In the genomic region with DNA sequence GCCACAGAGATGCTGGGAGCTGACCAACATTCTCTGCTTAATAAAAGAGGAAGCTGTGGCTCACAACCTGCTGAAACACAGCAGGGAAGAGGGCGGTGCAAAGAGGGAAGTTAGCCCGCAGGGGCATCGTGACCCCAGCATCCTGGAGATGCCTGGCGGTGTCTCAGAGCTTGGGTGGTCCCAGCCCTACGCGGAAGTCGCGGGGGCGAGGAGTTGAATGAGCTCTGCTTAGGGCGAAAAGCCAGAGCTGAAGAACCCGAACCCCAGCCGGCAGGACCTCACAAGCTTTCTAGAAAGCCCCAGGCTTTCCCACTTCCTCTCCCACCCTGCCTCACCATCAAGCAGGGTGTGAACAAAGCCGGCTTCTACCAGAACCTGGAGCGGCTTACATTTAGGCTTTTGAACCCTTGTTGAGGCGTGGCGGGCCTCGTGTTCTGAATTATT, we compare ENCODE assay signal across 8 mouse cellular contexts. TPM values are rescaled to one million over a fixed set of nuclear protein-coding genes. Genes with fewer than 3 reads are reported as not detected.
DNase-seq lines count a peak whose midpoint lies in the region; ATAC-seq and TF ChIP-seq lines count a peak whose summit lies in the region.

No protein-coding gene starts in this region.

- H3K9ac ChIP-seq in heart, embryonic 16.5 days (ENCODE audit: low read length) = peak overlapping the region; percentile 55

- H3K27ac ChIP-seq in layer of hippocampus, adult 2 months = peak overlapping the region; percentile 24
- H3K27ac ChIP-seq in heart, embryonic 16.5 days (ENCODE audit: low read length) = peak overlapping the region; percentile 74

- DNase-seq in layer of hippocampus, adult 2 months (ENCODE audit: low spot score in 2 of 2) = no peak
- no peak for DNase-seq in layer of hippocampus, adult 9-11 months
- peak; percentile 81 for DNase-seq in embryo, embryonic 10.5 days (ENCODE audit: low spot score)
- DNase-seq in liver = peak; percentile 50
- DNase-seq in thymus, postnatal 25 days = peak; percentile 83
- DNase-seq in gastrocnemius, adult 8-10 months (ENCODE audit: low spot score in 2 of 2) = no peak

- H3K9me3 ChIP-seq in heart, embryonic 16.5 days (replicated peaks; ENCODE audit: control insufficient read depth, low read length) = no peaks in the 10 kb centered on the region

- H3K4me2 ChIP-seq in heart, embryonic 16.5 days (ENCODE audit: low read depth, low read length) = peak overlapping the region; percentile 54

- H3K4me3 ChIP-seq in layer of hippocampus, adult 2 months = peak overlapping the region; percentile 22; the same call in 1 of the 2 replicates
- peak overlapping the region; percentile 26 for H3K4me3 ChIP-seq in heart, embryonic 16.5 days (ENCODE audit: low read length)

- 9% methylated on average over 17 of the region's 17 CpGs for WGBS in heart, embryonic 16.5 days

- H3K36me3 ChIP-seq in heart, embryonic 16.5 days (ENCODE audit: control insufficient read depth, insufficient read depth) = peaks cover 4% of the 10 kb centered on the region; the same call in 1 of the 2 replicates

- peaks cover 15% of the 10 kb centered on the region for H3K4me1 ChIP-seq in heart, embryonic 16.5 days (ENCODE audit: control insufficient read depth, insufficient read depth, low read length)

- no peaks in the 10 kb centered on the region for H3K27me3 ChIP-seq in heart, embryonic 16.5 days (ENCODE audit: control insufficient read depth, insufficient read depth, low read length)

- 0 out of 2 replicates have a peak, but pooled peaks have one; percentile 23 for ATAC-seq in heart, embryonic 16.5 days (replicated peaks; ENCODE audit: extremely low read depth, insufficient read depth, low FRiP score)
- peak; percentile 84 for ATAC-seq in monocyte, adult 5-6 weeks (replicated peaks; ENCODE audit: insufficient number of reproducible peaks, low FRiP score, low TSS enrichment, poor library complexity, severe bottlenecking)

- TF ChIP-seq CTCF in layer of hippocampus, adult 2 months (conservative IDR thresholded peaks at IDR 0.05) = no peak

RNA-seq across cellular contexts. Expression of a gene that starts 2.3 kb away (rescaled TPM):
- 10 to 100 TPM; 59.8 to 65.2 TPM for total RNA-seq in layer of hippocampus, adult 2 months (2021)
- 37.1 and 38.2 TPM in 2 replicates for polyA plus RNA-seq in heart, embryonic 16.5 days (2015; fragmentation: Nextera tagmentation; extraction: Ambion mirVana)
- 10.3 to 23.0 TPM (median 13.5 TPM) in 3 replicates for total RNA-seq in monocyte, adult 5-6 weeks (2017)
- total RNA-seq in gastrocnemius, adult 8-10 months (2022) = 10 to 100 TPM; 10.5 to 13.0 (median 12.3) TPM

RNA-seq across cellular contexts. Expression of a gene that starts 12.6 kb away (rescaled TPM):
- total RNA-seq in layer of hippocampus, adult 2 months (2021) = 10 to 100 TPM; 11.3 to 16.4 TPM
- polyA plus RNA-seq in heart, embryonic 16.5 days (2015; fragmentation: Nextera tagmentation; extraction: Ambion mirVana) = 21.6 and 25.8 TPM in 2 replicates
- 1.4 to 6.3 TPM (median 3.3 TPM) in 3 replicates for total RNA-seq in monocyte, adult 5-6 weeks (2017)
- total RNA-seq in gastrocnemius, adult 8-10 months (2022) = 1 to 10 TPM; 2.0 to 3.1 (median 2.5) TPM

RNA-seq across cellular contexts. Expression of a gene that starts 12.8 kb away (rescaled TPM):
- 1 to 10 TPM; 1.4 to 2.4 TPM for total RNA-seq in layer of hippocampus, adult 2 months (2021)
- polyA plus RNA-seq in heart, embryonic 16.5 days (2015; fragmentation: Nextera tagmentation; extraction: Ambion mirVana) = 1.3 and 1.9 TPM in 2 replicates
- 0.43 to 2.0 TPM (median 0.57 TPM) in 3 replicates for total RNA-seq in monocyte, adult 5-6 weeks (2017)
- total RNA-seq in gastrocnemius, adult 8-10 months (2022) = under 1 TPM in 3 of 4 experiments, not detected in 1; 0.15 to 0.19 (median 0.19) TPM

RNA-seq across cellular contexts. Expression of a gene that starts 18.5 kb away (rescaled TPM):
- total RNA-seq in layer of hippocampus, adult 2 months (2021) = 10 to 100 TPM; 41.7 to 48.2 TPM
- polyA plus RNA-seq in heart, embryonic 16.5 days (2015; fragmentation: Nextera tagmentation; extraction: Ambion mirVana) = 77.9 and 88.1 TPM in 2 replicates
- 25.0 to 37.2 TPM (median 27.0 TPM) in 3 replicates for total RNA-seq in monocyte, adult 5-6 weeks (2017)
- 10 to 100 TPM; 23.0 to 28.1 (median 25.8) TPM for total RNA-seq in gastrocnemius, adult 8-10 months (2022)

RNA-seq across cellular contexts. Expression of a gene that starts 31.3 kb away (rescaled TPM):
- total RNA-seq in layer of hippocampus, adult 2 months (2021) = 100 to 1,000 TPM; 149 to 155 TPM
- 251 and 280 TPM in 2 replicates for polyA plus RNA-seq in heart, embryonic 16.5 days (2015; fragmentation: Nextera tagmentation; extraction: Ambion mirVana)
- total RNA-seq in monocyte, adult 5-6 weeks (2017) = 353 to 398 TPM (median 355 TPM) in 3 replicates
- total RNA-seq in gastrocnemius, adult 8-10 months (2022) = 100 to 1,000 TPM in 2 of 4 experiments, 10 to 100 TPM in 2; 91.0 to 116 (median 101) TPM

Comparison
In these comparisons a context has a peak if more than half of its experiments do, and no peak if none do; other contexts are left out.
1. DNase-seq: peak in embryo, embryonic 10.5 days (single experiment), liver (single experiment) and thymus, postnatal 25 days (single experiment); none in layer of hippocampus, adult 2 months (0 of 2), layer of hippocampus, adult 9-11 months (single experiment) and gastrocnemius, adult 8-10 months (0 of 2).